Mouse (Mus musculus) heart, adult 18-20 months (tissue): ENCODE measurements around the gene Mical3. TPM values are rescaled to one million over a fixed set of nuclear protein-coding genes. Genes with fewer than 3 reads are reported as not detected.

Experiments used
- DNase-seq, 2 experiments: peaks; one replicate each; pipeline ENCODE4 v3.0.0; 2021 to 2022; ENCODE audit warnings: mixed read lengths in 1 of 2
- total RNA-seq, 2 experiments: library from RNA; stranded (reverse); gene quantifications; 2 replicates each; pipeline ENCODE4 v1.2.3; 2021

Gene Mical3
- total RNA-seq, 2 experiments from 2014 or later = 109 to 123 TPM

DNA sequence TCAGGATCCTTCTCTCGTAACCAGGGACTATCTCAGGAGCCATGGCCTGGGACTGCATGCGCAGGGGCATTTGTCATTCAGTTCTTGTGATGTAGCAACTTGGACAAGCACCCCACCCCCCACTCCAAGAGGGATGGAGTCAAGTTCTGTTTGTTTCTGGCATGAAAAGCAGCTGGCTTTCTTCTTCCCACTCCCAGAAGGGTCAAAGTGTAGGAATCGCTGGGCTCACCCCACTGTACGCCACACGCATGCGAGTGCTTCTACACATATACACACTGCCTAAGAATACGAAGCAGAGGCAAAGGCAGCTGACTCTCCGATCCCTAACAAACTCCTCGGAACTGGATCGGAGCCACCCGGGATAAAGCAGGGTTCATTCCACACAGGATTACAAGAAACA is 119.1 kb downstream of the Mical3 start:
- no peak for DNase-seq

DNA sequence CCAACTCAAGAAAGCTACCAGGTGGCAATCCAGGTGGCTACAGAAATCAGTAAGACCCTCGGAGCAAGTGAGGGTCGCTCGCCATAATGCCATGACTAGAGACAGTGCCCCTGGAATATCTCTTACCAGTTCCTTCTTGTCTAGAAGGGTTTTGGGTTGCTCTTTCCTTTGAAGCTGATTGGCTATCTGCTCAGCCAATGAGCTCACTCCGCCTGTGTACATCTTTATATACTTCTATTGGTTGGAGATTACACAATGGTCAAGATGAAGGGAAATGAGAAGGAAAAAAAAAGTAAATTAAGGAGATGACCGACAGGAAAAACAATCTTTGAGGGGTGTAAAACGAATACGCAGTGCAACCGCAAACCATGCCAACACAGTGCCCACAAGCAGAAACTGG is 121.1 kb downstream of the Mical3 start:
- DNase-seq = no peak

DNA sequence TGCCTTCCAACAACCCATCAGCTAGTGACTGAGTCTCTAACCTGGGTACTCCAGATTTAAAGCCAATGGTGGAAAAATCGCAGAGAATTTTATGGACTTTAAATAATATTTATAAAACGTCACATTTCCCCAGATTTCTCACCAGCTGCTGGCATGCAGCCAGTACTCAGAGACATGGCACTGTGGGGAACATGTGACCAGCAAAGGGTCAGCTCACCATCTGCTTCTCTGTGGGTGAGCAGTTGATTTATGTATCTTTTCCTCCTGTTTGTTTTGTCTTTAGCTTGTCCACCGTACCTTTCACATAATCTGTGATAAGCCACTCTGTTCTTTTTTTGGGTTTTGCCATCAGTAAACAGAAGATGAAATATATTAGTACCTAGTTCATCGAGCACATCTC is 125.8 kb downstream of the Mical3 start:
- no peak for DNase-seq

DNA sequence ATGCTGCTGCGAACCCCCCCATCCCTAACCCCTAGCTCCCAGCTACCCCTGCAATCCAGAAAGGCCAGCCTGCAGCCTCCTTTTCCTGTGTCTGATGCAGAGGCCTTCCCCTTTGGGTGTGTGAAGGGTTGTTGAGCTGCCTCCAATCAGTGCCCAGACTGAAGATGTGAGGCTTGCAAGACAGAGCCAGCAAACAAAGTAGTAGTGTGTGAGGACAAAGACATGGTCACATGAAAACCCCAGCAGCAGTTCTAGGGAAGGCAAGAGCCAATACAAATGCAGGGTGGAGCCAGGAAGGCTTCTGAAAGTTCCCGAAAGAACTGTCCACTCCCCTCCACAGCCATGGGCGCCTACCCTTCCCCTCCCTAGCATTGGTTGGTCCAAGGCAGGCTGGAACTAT is 127.8 kb downstream of the Mical3 start:
- no peak for DNase-seq

DNA sequence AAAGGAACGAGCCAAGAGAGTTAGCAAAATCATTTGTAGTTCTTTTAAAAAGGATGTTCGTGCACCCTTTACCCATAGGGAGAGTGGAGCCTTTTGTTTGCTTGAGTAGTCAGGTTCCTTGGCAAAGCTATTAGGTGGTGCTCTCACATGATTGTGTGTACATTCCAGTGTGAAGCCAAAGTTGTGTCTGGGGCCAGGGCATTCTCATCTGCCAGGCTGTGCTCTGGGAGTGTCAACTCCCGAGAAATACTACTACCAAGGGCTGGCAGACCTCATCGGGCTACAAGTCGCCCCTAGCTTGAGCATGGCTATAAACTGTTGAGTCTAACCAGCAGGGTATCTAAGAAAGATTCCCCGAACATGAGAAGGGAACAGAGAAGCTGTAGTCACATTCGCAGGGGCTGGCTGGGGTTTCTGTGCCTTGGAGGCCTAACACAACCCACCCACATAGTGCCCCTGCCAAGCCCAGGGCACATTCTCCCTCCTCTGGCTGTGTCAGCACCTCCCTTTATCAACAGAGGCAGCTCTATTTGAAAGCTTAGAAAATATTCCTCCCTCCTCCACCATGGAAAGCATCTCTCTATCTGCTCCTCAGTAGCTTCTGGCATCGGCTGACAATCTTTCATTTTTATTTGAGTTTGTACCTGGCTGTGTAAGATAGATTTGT is 130.8 kb downstream of the Mical3 start:
- peak; percentile 59 to 68 for DNase-seq

- DNase-seq = no peak
These were observed 131.7 kb downstream of the Mical3 start for GRCm38 (mm10) chr6:120999087-120999486.

DNA sequence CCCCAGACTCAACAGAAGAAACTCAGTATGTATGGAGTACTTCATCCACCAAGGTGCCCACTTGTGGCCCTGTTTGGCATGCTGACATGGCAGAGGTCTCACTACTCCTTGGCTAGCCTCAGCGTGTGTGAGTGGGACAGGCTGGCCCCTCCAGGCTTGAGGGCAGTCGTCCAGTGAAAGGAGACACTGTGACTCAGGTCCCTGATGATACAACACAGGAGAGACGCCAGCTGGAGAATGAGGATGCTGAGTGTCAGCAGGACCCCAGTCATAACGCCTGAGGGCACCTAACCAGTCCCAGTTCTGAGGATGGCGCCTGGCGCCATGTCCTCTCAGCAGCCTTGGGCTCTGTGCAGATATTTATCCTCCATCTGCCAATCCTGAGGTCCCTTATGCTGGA is 134.2 kb downstream of the Mical3 start:
- DNase-seq = no peak

GRCm38 (mm10) chr6:120995541-120995940 is 135.3 kb downstream of the Mical3 start:
- no peak for DNase-seq

GRCm38 (mm10) chr6:120991857-120992256 is 138.9 kb downstream of the Mical3 start:
- no peak for DNase-seq

GRCm38 (mm10) chr6:120987571-120988084 is 143.2 kb downstream of the Mical3 start:
- peak; percentile 80 to 89 for DNase-seq

DNA sequence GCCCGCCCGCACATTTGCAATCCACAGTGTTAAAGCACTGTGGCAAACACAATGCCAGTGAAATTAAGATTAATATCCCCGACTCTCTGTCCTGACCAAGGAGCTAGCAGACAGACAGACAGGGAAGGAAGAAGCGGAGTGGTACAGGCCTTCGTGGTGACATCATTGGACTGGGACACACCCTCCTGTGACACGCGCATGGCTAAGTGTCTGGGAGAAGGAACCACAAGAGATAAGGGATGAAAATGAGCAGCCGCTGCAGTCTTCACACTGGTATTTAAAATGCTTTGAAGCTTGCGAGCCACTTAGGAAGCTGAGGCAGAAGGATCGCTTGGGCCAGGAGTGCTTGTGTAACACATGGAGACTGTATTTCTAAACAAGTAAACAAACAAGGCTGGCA is 143.6 kb downstream of the Mical3 start:
- peak; percentile 48 to 63 for DNase-seq

DNA sequence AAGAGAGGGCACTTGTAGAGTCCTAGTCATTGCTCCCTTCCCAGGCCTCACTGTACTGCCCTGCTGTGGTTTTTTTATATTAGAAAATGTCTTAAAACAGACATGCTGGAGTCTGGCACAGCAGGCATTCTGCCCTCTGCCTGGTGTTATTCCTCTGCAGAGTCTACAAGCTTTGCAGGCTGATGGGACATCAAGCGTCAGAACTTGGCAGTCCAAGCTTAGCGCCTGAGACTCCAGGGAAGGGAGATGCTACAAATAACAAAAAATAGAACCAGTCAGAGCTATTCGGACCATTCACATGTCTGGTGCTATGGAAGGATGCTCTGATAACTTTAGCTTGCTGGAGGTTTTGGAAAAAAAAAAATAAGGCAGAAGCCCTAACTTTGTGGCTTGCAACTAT is 144.6 kb downstream of the Mical3 start:
- no peak for DNase-seq

GRCm38 (mm10) chr6:120982314-120982713 is 148.5 kb downstream of the Mical3 start:
- peak in 1 of 2 experiments; percentile 42 for DNase-seq

- no peak for DNase-seq
These were observed 149.3 kb downstream of the Mical3 start for GRCm38 (mm10) chr6:120981537-120981936.

- no peak for DNase-seq
These were observed 152.7 kb downstream of the Mical3 start for GRCm38 (mm10) chr6:120978019-120978621.

DNA sequence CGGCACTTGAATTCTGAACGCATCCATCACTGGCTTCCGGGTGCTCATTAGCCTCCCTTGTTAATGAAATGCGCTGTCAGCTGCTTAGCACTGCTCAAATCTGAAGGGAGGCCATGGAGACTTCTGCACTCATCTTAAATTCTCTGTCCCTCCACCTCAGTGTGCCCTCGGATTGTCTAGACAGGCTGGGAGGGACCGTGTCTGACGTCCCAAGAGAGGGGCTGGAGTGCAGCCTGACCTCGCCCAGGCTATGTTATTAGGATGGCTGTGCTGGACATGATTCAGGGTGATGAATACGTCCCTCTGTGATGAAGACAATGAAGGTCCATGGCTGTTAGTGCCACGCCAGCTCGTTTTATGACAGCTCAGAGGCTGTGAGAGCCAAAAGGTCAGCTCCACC is 153.8 kb downstream of the Mical3 start:
- DNase-seq = no peak

- no peak for DNase-seq
These were observed 154.7 kb downstream of the Mical3 start for GRCm38 (mm10) chr6:120976097-120976496.

DNA sequence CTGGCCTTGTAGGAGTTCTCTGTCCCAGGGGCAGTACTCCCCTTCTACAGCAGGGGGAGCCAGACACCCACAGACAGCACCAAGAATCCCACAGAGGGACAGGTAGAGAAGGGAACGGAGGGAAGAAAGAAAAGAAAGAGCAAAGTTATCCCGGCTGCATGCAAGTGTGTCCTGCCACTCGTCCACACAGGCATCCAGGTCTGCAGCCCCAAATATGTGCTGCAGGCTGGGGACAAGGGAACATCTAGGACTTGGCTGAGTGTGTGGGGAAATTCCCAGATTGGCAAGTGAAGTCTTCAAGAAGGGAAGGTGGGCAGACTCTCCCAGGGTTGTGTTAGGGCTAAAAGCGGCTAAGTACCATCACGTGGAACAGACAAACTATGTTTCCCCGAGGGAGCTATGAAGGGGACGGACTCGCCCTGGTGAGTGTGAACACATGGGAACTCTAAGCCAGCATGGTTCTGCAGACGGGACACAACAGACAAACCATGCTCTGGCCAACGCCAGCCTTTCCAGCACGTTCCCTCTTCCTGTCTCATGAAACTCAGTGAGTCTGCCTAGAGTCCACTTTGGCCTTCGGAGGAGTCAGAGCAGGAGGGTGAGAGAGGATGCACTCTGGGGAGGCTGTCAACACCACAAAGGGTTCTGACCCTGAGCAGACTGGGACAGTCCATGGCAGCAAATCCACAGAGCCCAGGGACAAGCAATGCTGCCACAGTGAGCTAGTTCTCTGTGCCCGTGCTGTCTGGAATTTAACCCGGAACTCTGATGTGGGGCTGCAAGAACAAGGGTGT is 158.8 kb downstream of the Mical3 start:
- DNase-seq = peak; percentile 80 to 94

GRCm38 (mm10) chr6:120970939-120971796 is 159.6 kb downstream of the Mical3 start:
- DNase-seq = no peak

- no peak for DNase-seq
These were observed 165.0 kb downstream of the Mical3 start for GRCm38 (mm10) chr6:120965814-120966213.

DNA sequence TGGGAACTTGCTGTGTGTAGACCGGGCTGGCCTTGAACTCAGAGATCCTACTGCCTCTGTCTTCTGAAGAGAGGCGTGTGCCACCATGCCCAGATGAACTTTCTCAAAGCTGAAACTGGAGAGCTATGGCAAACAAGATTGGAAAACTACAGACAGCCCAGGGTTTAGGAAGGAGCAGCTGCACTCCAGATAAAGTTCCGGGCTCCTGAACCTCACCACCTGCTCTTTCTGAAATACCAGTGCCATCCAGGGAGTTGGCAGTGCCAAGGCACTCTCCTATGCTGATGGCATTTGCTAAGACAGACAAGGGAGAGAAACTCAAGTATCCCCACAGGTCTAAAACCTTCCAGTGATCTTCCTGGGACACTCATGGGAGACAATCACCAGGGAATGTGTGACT is 166.6 kb downstream of the Mical3 start:
- DNase-seq = no peak
